Mouse (Mus musculus) layer of hippocampus, adult 2 months (tissue): ENCODE measurements around the gene Rab31. TPM values are rescaled to one million over a fixed set of nuclear protein-coding genes. Genes with fewer than 3 reads are reported as not detected.

Source experiments
- DNase-seq, 2 experiments: peaks; one replicate each; pipeline ENCODE4 v3.0.0; 2022; ENCODE audit warnings: low spot score in 2 of 2
- H3K27ac ChIP-seq: fragments of 200-600 bp; 2 replicates; pipeline ENCODE4 v1.8.1; 2022
- H3K4me3 ChIP-seq: fragments of 200-600 bp; 2 replicates; pipeline ENCODE4 v1.8.1; 2022; ENCODE audit warnings: mild to moderate bottlenecking
- CTCF ChIP-seq: fragments of 200-600 bp; conservative IDR thresholded peaks from 2 replicates; pipeline ENCODE4 v1.8.1; 2022; ENCODE audit warnings: antibody characterized with exemption, mild to moderate bottlenecking, moderate library complexity
- total RNA-seq, 2 experiments: library from RNA; stranded (reverse); gene quantifications; 2 replicates each; pipeline ENCODE4 v1.2.3; 2021

The Rab31 gene
- total RNA-seq, 2 experiments from 2014 or later: 46.9 TPM

DNA sequence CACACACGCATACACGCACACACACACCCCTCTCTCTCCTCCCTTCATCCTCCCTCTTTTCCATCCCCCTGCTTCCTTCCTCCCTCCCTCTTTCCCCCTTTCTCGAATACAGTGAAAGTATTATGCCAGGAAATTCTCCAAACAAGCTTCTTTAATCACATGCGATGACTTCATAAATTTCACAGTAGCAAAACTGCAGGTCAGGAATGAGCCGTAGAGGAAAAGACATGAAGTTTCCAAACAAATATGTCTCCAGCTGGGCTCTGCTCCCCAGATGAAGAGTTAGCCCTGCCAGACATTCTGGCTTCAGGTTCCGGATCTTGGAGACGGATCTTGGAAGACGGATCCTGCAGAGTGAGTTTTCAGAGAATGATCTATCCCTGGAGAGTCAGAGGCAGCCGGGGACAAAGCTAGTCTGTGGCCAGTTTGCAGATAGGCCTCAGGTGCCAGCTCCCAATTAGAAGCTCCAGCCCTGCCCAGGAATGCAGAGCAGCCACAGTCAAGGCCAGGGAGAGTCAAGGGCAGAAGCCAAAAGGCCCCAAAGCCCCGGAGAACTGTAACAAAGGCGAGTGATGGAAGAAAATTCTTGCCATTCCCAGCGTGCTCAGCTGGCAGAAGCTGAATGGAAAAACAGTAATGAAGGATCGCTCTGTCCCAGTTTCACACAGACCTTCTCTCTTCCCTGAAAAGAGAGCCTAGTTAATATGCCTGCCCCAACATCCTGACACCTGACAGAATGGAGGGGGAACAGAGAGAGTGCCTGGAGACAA lies 70.6 kb downstream of the Rab31 start:
- no peak for TF ChIP-seq CTCF
- Histone ChIP-seq H3K27ac (peak overlapping the region; percentile 86), H3K4me3 (no peak overlapping the region)
- peak; percentile 55 to 81 for DNase-seq

DNA sequence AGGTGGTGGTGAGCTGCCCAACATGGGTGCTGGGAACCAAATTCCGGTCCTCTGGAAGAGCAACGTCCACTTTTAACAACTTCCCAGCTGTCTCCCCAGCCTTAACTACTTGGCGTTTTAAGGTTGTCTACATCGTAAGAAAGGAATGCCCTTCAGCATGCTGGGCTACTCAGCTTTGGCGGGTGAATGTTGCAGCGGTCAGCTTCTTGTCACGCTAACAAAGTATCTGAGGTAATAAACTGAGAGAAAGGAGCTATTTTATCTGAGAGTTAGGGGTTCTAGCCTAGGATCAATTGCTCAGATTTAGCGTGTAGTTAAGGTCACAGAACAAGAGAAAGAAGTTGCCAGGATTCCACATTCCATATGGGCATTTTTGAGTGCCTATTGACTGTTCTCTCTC lies 71.2 kb downstream of the Rab31 start:
- no peak for DNase-seq
- TF ChIP-seq CTCF: no peak
- no peak overlapping the region for H3K4me3 ChIP-seq
- peak overlapping the region; percentile 86 for H3K27ac ChIP-seq

DNA sequence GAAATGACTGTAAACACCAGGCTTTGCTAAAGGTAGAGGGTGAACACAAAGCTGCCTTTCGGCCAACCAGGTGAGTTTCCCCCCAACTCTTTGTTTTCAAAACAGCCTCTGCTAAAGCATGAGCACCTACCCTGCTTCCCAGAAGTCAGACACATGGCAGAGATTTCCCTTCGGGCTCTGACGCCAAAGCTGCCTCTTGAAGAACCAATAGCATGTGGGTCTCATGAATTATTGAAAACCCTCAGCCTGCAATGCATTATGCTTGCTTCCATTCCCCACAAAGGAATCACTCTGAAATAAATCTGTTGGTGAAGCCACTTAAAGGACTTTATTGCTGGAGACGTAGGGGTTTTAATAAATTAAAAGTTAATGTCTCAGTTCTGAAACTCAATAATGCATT lies 72.5 kb downstream of the Rab31 start:
- H3K4me3 ChIP-seq: no peak overlapping the region
- no peak for DNase-seq
- TF ChIP-seq CTCF: no peak
- H3K27ac ChIP-seq: peak overlapping the region; percentile 4; the same call in 1 of the 2 replicates

DNA sequence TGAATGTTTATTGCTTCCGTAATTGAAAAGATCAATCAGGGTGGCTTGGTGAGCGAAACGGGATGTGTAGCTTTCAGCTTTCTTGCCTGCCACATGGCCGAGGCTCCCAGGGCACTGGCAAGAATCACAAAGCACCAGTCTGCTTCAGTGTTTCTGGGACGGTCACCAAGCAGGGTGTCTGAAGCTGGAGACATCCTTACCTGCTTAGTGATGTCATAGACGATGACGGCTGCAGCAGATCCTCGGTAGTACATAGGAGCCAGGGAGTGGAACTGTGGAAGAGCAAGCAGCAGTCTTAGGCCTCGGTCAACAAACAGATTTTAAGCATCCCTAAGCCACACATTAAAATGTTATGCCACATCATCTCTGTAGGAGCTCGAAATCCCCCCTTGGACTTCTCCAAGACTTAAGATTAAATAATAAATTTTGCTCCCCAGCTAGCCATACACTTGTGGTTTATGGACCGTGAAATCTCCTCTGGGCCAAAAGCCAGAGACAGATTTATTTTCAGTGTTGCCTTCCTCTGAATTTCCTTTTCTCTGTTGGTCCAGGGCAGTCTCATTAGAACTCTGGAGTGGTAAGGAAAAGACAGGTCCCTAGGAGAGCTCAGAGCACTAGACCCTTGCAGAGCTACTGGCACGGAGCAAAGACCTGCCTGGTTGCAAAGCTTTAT lies 74.6 kb downstream of the Rab31 start:
- DNase-seq: no peak
- no peak overlapping the region for H3K4me3 ChIP-seq
- TF ChIP-seq CTCF: no peak
- peak overlapping the region; percentile 39 for H3K27ac ChIP-seq

DNA sequence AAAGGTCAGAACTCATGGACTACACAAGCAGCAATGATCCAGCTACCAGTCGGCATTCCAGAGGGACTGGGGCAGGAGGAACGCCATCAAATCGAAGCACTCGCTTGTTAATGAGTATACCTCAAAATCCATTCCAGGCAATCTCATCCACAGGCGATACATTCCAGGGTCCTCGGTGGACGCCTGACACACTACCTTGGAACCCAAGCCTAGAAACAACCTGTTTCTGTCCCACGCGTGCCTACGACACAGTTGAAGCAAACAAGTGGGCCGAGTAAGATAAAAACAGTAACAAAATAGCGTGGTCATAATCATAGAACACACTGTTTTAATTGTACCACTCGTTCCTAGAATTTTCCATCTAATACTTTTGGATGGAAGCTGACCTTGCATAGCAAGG lies 75.6 kb downstream of the Rab31 start:
- DNase-seq: no peak
- H3K4me3 ChIP-seq: no peak overlapping the region
- no peak for TF ChIP-seq CTCF
- H3K27ac ChIP-seq: no peak overlapping the region

DNA sequence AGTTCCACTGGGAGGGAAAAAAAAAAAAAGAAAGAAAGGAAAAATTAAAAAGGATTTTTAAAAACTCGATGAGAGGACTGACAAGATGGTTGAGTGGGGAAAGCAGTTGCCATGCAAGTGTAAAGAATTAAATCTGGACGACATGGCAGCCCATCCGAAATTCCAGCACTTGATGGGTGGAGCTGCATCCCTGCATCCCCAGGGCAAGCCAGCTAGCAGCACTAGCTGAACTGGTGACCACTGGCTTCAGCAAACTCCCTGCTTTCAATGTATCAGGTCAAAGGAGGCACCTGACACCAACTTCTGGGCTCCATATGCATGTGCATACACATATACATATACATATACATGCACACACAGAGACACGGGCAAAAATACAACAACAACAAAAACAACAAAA lies 80.3 kb downstream of the Rab31 start:
- DNase-seq: no peak
- Histone ChIP-seq H3K4me3 (no peak overlapping the region), H3K27ac (no peak overlapping the region)
- no peak for TF ChIP-seq CTCF

DNA sequence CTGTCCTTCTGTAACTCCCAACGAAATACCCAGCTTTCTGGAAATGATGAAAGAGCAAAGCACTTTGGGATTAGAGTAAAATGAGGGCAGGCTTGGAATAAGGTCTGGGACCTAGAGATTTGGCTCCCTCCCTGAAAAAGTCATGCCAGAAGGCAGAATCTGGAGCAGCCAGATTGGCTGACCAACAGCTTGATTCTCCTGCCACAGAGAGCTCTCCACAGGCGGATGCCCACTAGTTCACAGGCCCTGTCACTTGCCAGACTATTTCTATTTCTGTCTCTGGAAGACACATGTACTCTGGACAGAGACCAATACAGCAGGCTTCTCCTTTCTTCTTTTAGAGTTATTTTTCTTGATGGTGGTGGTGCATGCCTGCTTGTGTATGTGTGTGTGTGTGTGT lies 88.8 kb downstream of the Rab31 start:
- DNase-seq: no peak
- TF ChIP-seq CTCF: no peak
- H3K27ac ChIP-seq: peak overlapping the region; percentile 5; the same call in 1 of the 2 replicates
- H3K4me3 ChIP-seq: no peak overlapping the region

DNA sequence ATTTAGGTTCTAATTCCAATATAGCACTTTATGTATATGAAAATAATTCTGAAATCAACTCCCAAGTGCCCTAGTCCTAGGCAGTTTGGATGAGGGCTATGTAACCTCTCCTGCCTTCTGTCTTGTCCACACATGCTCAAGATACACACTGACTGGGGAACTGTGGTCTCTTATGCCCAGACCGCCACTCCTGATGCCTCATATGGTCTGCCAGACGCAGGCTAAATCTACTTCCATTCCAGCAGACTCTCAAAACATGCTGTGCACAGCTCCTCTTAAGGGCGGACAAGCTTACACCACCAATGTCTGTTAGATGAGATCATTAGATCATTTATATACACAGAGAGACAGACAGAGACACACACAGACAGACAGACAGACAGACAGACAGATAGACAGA lies 89.2 kb downstream of the Rab31 start:
- DNase-seq: no peak

DNA sequence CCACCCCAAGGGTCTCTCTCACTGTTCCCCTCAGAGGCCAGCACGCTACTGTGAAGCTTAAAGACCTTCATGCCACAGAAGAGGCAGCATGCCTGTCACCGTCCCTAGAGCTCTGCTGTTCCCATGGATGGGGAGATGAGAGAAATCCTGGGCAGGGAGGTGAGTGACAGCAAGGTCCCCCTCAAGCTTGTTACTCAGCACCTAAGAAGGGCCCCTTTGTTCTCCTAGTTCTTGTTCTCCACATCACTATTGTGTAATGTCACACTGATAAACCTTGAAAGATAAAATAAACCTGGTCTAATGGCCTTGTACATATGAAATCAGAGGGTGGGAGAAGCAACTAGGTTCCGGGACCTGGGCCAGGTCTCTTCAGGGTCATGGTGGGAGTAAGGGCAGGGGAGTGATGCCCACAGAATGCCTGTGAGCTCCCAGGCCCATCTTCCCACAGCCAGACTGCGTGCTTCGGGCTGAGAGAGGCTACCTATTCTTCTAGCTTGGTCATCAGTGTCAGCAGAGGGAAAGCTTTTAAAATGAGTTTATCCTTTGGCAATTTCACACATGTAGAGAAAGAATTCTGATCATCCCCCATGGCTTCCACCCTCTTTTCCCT lies 90.4 kb downstream of the Rab31 start:
- no peak for TF ChIP-seq CTCF
- Histone ChIP-seq H3K4me3 (no peak overlapping the region), H3K27ac (no peak overlapping the region)
- no peak for DNase-seq

More for the DNA sequence above, 89.2 kb downstream of the Rab31 start:
- no peak overlapping the region for H3K4me3 ChIP-seq
- peak overlapping the region; percentile 5; the same call in 1 of the 2 replicates for H3K27ac ChIP-seq
- no peak for TF ChIP-seq CTCF

DNA sequence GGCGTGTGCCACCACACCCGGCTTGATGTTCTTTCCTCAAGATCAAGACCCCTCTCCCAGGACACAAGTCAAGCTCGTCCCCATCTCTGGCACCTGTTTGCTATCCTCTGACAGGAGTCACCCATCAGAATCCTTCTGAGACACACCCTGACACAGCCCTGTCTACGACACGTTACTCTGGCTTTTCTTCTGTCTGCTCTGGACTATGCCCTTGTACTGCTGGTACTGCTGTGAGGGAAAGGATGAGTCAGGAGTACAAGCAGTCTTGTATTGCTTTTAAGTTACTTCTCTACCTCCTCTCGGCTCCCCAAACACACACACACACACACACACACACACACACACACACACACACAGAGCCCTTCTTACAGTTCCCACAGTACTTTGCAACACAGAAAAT lies 91.0 kb downstream of the Rab31 start:
- H3K4me3 ChIP-seq: no peak overlapping the region
- H3K27ac ChIP-seq: no peak overlapping the region
- no peak for TF ChIP-seq CTCF
- DNase-seq: no peak

DNA sequence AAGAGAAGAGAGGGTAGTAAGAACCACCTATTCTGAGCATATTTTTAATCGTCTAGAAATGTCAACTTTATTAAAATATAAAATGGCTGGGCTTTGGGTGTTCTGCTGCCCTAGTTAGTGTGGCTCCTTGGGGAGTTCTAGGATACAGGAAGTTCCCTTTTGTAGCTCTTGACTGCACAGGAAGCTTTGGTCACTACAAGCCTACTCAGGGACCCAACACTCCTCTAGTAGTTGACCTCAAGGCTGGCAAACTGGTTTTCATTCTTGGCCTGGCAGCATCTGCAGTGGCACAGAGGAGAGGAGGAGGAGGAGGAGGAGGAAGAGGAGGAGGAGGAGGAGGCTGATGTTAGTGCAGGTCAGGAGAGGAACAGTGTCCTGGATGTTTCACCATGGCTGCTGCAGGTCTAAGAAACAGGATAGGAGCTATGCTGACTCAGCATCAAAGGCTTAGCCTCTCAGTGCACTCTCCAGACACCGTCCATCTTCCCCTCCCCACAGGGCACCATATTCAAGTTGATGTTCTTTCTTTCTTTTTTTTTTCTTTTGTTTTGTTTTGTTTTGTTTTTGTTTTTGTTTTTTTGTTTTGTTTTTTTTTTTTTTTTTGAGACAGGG lies 91.6 kb downstream of the Rab31 start:
- no peak overlapping the region for H3K4me3 ChIP-seq
- no peak for DNase-seq
- H3K27ac ChIP-seq: no peak overlapping the region
- no peak for TF ChIP-seq CTCF

DNA sequence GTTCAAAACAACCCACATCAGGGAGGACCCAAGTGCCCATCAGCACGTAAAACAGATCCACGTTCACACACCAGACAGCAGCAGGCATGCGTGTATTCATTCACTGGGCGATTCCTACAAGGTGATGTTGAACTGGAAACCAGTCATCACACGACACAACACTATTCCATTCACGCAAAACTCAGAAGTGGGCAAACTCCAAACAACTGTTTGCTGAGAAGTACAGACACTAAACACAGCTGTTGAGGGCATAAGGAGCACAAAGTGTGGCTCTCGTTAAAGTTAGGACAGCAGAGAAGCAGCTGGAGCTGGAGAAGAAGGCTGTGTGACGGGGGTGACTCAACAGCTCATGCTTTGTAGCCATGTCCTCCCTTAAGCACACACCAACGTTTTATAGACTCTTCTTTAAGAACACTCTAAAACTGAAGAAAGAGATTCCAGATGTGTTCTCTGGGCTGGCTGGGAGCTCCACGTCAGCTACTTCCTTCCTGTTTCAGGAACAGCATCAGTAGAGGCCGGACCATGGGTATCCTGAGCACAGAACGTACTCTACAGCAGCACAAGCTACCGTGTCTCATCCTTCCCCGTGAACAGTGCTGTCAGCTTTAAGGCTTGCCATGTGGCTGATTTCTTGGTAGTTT lies 92.6 kb downstream of the Rab31 start:
- Histone ChIP-seq H3K27ac (peak overlapping the region; percentile 2; the same call in 1 of the 2 replicates), H3K4me3 (no peak overlapping the region)
- no peak for DNase-seq
- no peak for TF ChIP-seq CTCF

DNA sequence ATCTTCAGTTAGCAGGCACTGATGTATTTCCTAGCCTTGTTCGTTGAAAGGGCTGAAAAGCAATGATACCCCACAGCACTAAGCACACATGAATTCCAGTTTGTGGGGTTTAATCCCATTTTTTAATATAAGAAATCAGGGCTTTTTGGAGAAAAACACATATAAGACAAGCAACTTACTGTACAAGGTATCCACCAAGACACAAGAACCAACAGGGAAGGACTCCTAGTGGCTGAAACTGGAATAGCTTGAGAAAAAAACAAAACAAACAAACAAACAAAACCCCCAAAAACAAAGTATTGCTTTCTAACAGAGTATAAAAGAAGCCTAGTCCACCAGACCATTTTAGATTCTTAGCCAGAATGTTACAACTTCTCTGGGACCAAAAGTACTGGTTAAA lies 94.8 kb downstream of the Rab31 start:
- TF ChIP-seq CTCF: peak; percentile 81
- DNase-seq: no peak
- H3K27ac ChIP-seq: no peak overlapping the region
- no peak overlapping the region for H3K4me3 ChIP-seq
